Mouse (Mus musculus) midbrain, postnatal 0 days (tissue): ENCODE measurements around the gene Medag. TPM values are rescaled to one million over a fixed set of nuclear protein-coding genes. Genes with fewer than 3 reads are reported as not detected.
A peak's percentile ranks its signal among the peaks of the same experiment; 100 is the strongest.

ENCODE experiments used
- ATAC-seq: fragments of 200-750 bp; cut with Nextera tagmentation; 2 replicates; pipeline ENCODE4 v1.8.0; 2017; ENCODE audit warnings: moderate number of reproducible peaks, mild to moderate bottlenecking, moderate TSS enrichment, moderate library complexity; ENCODE audit not compliant: low FRiP score
- DNase-seq: peaks from one replicate; pipeline ENCODE4 v3.0.0-alpha.2; 2015; ENCODE audit warnings: low spot score
- H3K27ac ChIP-seq: fragments of 300-500 bp; sonication (generic); 2 replicates; pipeline ENCODE4 v1.5.1; 2014; ENCODE audit warnings: low read depth, mild to moderate bottlenecking, low read length, mixed read lengths
- H3K27me3 ChIP-seq: fragments of 300-500 bp; sonication (generic); 2 replicates; pipeline ENCODE4 v1.6.1; 2014; ENCODE audit warnings: low read length, control low read depth, mixed read lengths; ENCODE audit not compliant: insufficient read depth
- H3K36me3 ChIP-seq: fragments of 300-500 bp; sonication (generic); 2 replicates; pipeline ENCODE4 v1.6.1; 2014; ENCODE audit warnings: low read length, control low read depth, mixed read lengths; ENCODE audit not compliant: insufficient read depth
- H3K4me1 ChIP-seq: fragments of 300-500 bp; sonication (generic); 2 replicates; pipeline ENCODE4 v1.6.1; 2014; ENCODE audit warnings: mild to moderate bottlenecking, control low read depth, antibody characterized with exemption, low read length, mixed read lengths; ENCODE audit not compliant: insufficient read depth
- H3K4me2 ChIP-seq: fragments of 300-500 bp; sonication (generic); 2 replicates; pipeline ENCODE4 v1.6.1; 2014; ENCODE audit warnings: low read depth, mild to moderate bottlenecking, low read length, mixed read lengths; ENCODE audit not compliant: poor library complexity, severe bottlenecking
- H3K4me3 ChIP-seq: fragments of 300-500 bp; sonication (generic); 2 replicates; pipeline ENCODE4 v1.5.1; 2014; ENCODE audit warnings: low read depth, mild to moderate bottlenecking, low read length, moderate library complexity
- H3K9ac ChIP-seq: fragments of 300-500 bp; sonication (generic); replicated peaks from 2 replicates; pipeline ENCODE4 v1.6.1; 2014; ENCODE audit warnings: mild to moderate bottlenecking, low read length, moderate library complexity, mixed read lengths; ENCODE audit not compliant: poor library complexity, severe bottlenecking
- H3K9me3 ChIP-seq: fragments of 300-500 bp; sonication (generic); 2 replicates; pipeline ENCODE4 v1.6.1; 2016; ENCODE audit warnings: low read length, control low read depth
- CTCF ChIP-seq: IDR thresholded peaks from 2 replicates; pipeline ENCODE4 v1.5.1; 2016; ENCODE audit warnings: antibody characterized with exemption, mild to moderate bottlenecking
- WGBS: fragments of 180-500 bp; shearing (Covaris S2); extraction: QIAGEN DNeasy Blood & Tissue Kit; methylation state at CpG from one replicate; pipeline ENCODE4 v1.1.7; 2014; 5-methylcytosine and 5-hydroxymethylcytosine counted together
- polyA plus RNA-seq: library from polyadenylated mRNA; unstranded; fragments of >200 nt; fragmentation: Nextera tagmentation; extraction: Ambion mirVana; gene quantifications from 2 replicates; pipeline ENCODE4 v1.2.1, GENCODE M21; 2015
- total RNA-seq: library from RNA; depleted of rRNA; stranded (reverse); fragments of >200 nt; gene quantifications from 2 replicates; pipeline ENCODE4 v1.2.3, GENCODE M21; 2014; rRNA removed

The Medag gene
- total RNA-seq (2.6 and 3.4 TPM in 2 replicates), polyA plus RNA-seq (1.3 and 2.1 TPM in 2 replicates)

DNA sequence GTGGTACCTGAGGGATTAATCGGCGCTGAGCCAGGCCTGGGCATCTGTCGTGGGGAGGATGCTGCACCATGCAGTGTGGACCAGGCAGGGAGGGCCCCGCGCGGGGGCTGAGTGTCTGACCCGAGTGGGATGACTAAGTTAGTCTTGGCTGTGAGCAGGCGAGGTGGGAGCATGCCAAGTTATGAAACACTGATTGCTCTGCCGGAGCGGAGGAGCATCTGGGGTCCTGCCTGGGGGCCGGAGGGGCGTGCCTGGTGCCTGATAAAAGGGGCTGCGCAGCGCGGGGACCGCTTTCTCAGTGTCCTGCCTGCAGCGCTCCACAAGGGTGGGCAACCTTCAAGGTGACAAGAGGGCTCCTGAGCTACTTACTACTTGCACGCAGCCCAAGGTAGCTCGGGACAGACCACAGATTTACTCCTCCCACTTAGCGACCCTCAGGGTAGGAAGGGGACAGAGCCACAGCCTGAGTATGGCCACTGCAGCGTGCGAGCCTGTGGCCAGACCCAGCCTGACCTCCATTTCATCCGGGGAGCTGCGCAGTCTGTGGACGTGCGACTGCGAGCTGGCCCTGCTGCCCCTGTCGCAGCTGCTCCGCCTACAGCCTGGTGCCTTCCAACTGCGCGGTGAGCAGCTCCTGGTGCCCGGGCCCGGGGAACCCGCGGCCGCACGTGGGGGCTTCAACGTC, at the start of gene Medag:
Gene Medag (plus strand): TSS at position 241 of the 685 bp plus-strand sequence.
- no peaks in the 10 kb centered on the region; the same call in 1 of the 2 replicates for H3K27me3 ChIP-seq
- no peaks in the 10 kb centered on the region for H3K36me3 ChIP-seq
- H3K9ac ChIP-seq, result peak within 1 kb of the TSS; percentile 29; the same call in 1 of the 2 replicates
- H3K4me3 ChIP-seq, result peak within 1 kb of the TSS; percentile 14; the same call in 1 of the 2 replicates
- no peak for TF ChIP-seq CTCF
- H3K27ac ChIP-seq, result peak within 1 kb of the TSS; percentile 26; the same call in 1 of the 2 replicates
- H3K4me1 ChIP-seq, result peaks cover 9% of the 10 kb centered on the region
- peak within 1 kb of the TSS; percentile 28 for H3K4me2 ChIP-seq
- WGBS, result 4% methylated on average over 38 of the region's 38 CpGs
- DNase-seq (peak; percentile 77), ATAC-seq (peak; percentile 64)
- no peaks in the 10 kb centered on the region for H3K9me3 ChIP-seq

DNA sequence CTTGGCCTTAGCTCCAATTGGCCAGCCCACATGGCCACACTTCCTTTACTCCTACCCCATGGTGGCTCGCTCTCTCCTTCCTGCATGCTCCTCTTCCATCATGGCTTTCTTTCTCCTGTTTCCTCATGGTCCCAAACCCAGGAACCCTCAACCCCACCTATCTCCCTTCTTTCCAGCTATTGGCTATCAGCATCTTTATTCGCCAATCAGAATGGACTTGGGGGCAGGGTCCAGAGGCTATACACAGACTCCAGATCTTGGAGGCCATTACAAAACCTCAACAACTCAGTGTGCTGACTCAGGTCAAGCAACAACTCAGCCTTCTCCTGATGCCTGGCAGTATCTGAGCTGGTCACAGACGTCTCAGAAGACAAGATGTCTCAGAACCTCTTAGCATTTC, 48.9 kb upstream of the Medag start:
- WGBS, result 87% methylated on average over 3 of the region's 3 CpGs
- H3K27ac ChIP-seq, result no peak overlapping the region
- TF ChIP-seq CTCF, result no peak
- no peak overlapping the region for H3K4me2 ChIP-seq
- DNase-seq (no peak), ATAC-seq (no peak)
- H3K9ac ChIP-seq, result no peak overlapping the region
- no peak overlapping the region for H3K4me3 ChIP-seq
- no peaks in the 10 kb centered on the region for H3K36me3 ChIP-seq
- H3K27me3 ChIP-seq, result no peaks in the 10 kb centered on the region
- H3K9me3 ChIP-seq, result no peaks in the 10 kb centered on the region
- H3K4me1 ChIP-seq, result no peaks in the 10 kb centered on the region

GRCm38 (mm10) chr5:149363903-149364755, 47.4 kb upstream of the Medag start:
- no peak for ATAC-seq
- no peaks in the 10 kb centered on the region for H3K9me3 ChIP-seq
- 59% methylated on average over 16 of the region's 16 CpGs for WGBS

GRCm38 (mm10) chr5:149367011-149367410, 44.5 kb upstream of the Medag start:
- H3K4me3 ChIP-seq, result no peak overlapping the region
- TF ChIP-seq CTCF, result no peak
- H3K36me3 ChIP-seq, result no peaks in the 10 kb centered on the region
- WGBS, result 71% methylated on average over 2 of the region's 2 CpGs
- DNase-seq (no peak), ATAC-seq (no peak)
- no peaks in the 10 kb centered on the region for H3K9me3 ChIP-seq
- no peak overlapping the region for H3K27ac ChIP-seq
- 0 out of 2 replicates have a peak, but pooled peaks cover 4% of the 10 kb centered on the region for H3K4me1 ChIP-seq
- H3K4me2 ChIP-seq, result no peak overlapping the region
- no peaks in the 10 kb centered on the region for H3K27me3 ChIP-seq
- H3K9ac ChIP-seq, result no peak overlapping the region

More at GRCm38 (mm10) chr5:149363903-149364755, 47.4 kb upstream of the Medag start:
- no peaks in the 10 kb centered on the region for H3K36me3 ChIP-seq
- no peak for TF ChIP-seq CTCF
- H3K27me3 ChIP-seq, result no peaks in the 10 kb centered on the region
- H3K4me2 ChIP-seq, result no peak overlapping the region
- H3K4me1 ChIP-seq, result no peaks in the 10 kb centered on the region
- no peak overlapping the region for H3K27ac ChIP-seq
- no peak for DNase-seq
- H3K9ac ChIP-seq, result no peak overlapping the region
- H3K4me3 ChIP-seq, result no peak overlapping the region

DNA sequence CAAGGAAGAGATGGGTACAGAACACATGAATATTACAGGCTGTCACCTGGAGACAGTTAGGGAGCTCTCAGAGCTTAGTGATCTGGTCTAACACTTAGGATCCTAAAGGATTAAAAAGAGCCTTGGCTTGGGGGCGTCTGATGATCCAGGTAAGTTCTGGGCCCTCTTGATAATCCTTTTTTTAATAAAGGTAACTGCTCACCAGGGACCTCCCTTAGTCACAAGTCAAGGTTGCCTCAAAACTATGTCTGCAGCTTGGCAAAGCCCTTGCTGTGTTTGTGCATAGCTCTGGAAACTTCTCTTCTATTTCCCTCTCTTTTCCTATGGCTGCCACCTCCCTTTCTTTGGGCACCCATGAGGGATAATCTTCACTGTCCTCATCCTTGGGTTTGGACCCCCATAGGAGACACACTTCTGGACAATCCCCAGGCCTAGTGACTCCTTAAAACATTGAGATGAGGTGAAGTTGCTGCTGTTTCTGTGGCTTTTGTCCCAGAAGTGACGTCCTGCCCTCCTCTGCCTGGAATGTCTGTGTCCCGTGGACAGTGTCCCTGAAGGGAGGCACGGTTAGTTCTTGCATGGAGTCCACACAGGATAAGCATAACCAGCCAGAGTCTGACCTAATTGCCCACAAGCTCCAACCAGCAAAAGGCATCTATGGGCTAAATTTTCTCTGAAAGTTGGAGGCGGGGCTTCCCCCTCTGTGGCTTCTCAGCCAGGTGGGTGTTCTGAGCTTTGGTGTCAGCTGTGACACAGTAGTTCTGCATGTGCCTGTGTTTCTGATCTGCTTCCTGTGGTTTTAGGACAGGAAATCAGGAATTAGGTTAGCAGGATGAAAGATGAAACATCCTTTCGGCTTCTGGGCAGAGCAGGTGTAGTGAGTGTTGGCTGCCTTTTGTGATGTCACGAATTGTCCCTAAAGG, 43.7 kb upstream of the Medag start:
- no peak overlapping the region for H3K4me3 ChIP-seq
- no peaks in the 10 kb centered on the region for H3K27me3 ChIP-seq
- H3K9me3 ChIP-seq, result no peaks in the 10 kb centered on the region
- no peak overlapping the region for H3K27ac ChIP-seq
- ATAC-seq, result no peak
- TF ChIP-seq CTCF, result no peak
- no peak overlapping the region for H3K9ac ChIP-seq
- 0 out of 2 replicates have a peak, but pooled peaks cover 4% of the 10 kb centered on the region for H3K4me1 ChIP-seq
- no peaks in the 10 kb centered on the region for H3K36me3 ChIP-seq
- 73% methylated on average over 7 of the region's 7 CpGs for WGBS
- H3K4me2 ChIP-seq, result no peak overlapping the region
- no peak for DNase-seq
